Mouse (Mus musculus) mouse embryonic stem cell (cell line): ENCODE results near the gene Hgfac.

Experiments
- in situ Hi-C, 2 experiments: fragments of 300-500 bp; cut with MboI; formaldehyde crosslinking; loops; 1 replicate in 1 of 2; 3 replicates in 1 of 2; pipeline ENCODE4 v1.14.3; 2019 to 2020; ENCODE audit warnings: low sequenced_read_pairs in 2 of 2, low pct_unique_long_range_greater_than_20kb in 1 of 2, mixed read lengths in 1 of 2; ENCODE audit not compliant: unreplicated experiment in 1 of 2

Hgfac gene

DNA sequence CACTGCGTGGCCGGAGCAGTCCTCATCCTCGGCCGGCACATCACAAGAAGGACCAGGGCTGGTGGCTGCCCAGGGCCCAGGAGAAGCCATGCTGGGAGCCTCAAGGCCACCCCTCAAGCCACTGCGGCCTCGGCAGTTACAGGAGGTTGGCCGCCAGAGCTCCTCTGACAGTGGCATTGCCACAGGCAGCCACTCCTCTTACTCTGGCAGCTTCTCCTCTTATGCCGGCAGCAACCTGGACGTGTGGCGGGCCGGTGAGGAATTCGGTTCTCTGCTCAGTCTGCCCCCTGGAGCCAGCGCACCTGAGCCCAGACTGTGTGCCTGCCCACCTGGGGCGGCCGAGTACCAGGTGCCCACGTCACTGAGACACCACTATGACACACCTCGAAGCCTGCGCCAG lies 37.8 kb downstream of the Hgfac start:
- in situ Hi-C loops = no loop called here

GRCm38 (mm10) chr5:35084913-35085312 lies 43.6 kb downstream of the Hgfac start:
- in situ Hi-C loops = no loop called here

- in situ Hi-C loops = no loop called here
These were observed 47.7 kb downstream of the Hgfac start for GRCm38 (mm10) chr5:35088785-35089613.

DNA sequence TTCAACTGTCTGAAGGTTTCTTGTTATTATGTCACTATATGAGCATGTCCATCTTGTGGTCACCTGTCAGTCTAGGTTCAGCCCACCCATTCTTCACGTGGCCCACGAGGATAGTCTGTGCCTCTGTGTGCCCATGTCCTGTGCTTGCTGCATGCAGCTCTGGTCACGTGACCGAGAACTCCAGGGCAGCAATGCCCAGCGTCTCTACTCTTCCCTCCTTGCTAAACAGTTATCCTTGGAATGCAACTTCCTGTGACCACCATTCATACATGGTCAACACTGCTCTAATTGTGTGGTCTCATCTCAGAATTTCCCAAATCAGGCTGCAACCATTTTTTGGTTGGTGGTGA lies 48.3 kb downstream of the Hgfac start:
- in situ Hi-C loops = no loop called here

DNA sequence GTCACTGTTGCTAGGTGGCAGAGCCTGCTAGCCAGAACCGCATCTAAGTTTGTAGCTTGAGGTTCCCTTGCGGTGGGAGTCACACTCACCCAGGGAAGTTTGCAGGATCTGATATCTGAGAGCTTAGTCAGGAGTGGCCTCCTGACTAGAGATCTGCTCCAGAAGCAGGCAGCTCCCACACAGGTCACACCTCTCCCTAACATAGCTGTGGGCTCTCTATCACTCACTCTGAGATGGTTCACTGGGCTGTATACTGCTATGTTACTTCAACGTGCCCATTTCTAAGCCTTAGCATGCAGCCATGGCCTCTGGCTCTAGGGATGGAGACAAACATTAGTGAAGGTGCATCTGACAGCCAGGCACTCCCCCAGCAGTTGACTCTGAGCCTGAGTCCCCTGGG lies 50.3 kb downstream of the Hgfac start:
- in situ Hi-C loops = no loop called here
